Mouse (Mus musculus) spleen, adult 2 months (tissue): ENCODE results near the gene Gm128.

Experiments
- CTCF ChIP-seq: fragments of 200-500 bp; IDR thresholded peaks from 2 replicates; pipeline ENCODE4 v1.5.1; 2011; ENCODE audit warnings: mild to moderate bottlenecking, inconsistent platforms; ENCODE audit not compliant: insufficient read depth, insufficient read length, insufficient replicate concordance; ENCODE audit errors: extremely low read depth
- POLR2A ChIP-seq: fragments of 200-500 bp; IDR thresholded peaks from 2 replicates; pipeline ENCODE4 v1.6.1; 2011; ENCODE audit warnings: low read depth, low read length, inconsistent platforms

- TF ChIP-seq CTCF (no peak), POLR2A (no peak)
These were observed 8.6 kb downstream of the Gm128 start for GRCm38 (mm10) chr3:95232771-95233170.
